Mouse (Mus musculus): ENCODE results near the gene Crxos.
A peak's percentile ranks its signal among the peaks of the same experiment; 100 is the strongest.

GRCm38 (mm10) chr7:15929910-15930309, 47.5 kb downstream of the Crxos start:
- TF ChIP-seq POLR2A (IDR thresholded peaks at IDR 0.05; ENCODE audit: borderline replicate concordance, low read depth, low read length) (no peak), CTCF (IDR thresholded peaks at IDR 0.05; ENCODE audit: low read depth, low read length) (peak; percentile 32)
